Mouse (Mus musculus): ENCODE measurements around the gene Amfr. TPM values are rescaled to one million over a fixed set of nuclear protein-coding genes. Genes with fewer than 3 reads are reported as not detected.

Amfr gene
- total and polyA plus RNA-seq, 3 experiments, result 80.1 to 292 (median 90.0) TPM

GRCm38 (mm10) chr8:94037806-94038205 lies 25.2 kb upstream of the Amfr start:
- TF ChIP-seq GATA1 (IDR thresholded peaks at IDR 0.05; ENCODE audit: low read depth, low read length) (no peak), EP300 (IDR thresholded peaks at IDR 0.05; ENCODE audit: low read depth in 1 of 2, low read length in 2 of 2) (no peak), NELFE (IDR thresholded peaks at IDR 0.05; ENCODE audit: low read depth, low read length) (no peak), MAFK (IDR thresholded peaks at IDR 0.05; ENCODE audit: borderline replicate concordance, low read depth, low read length) (no peak), POLR2AphosphoS5 (IDR thresholded peaks at IDR 0.05; ENCODE audit: borderline replicate concordance, low read depth, low read length) (no peak), MAZ (IDR thresholded peaks at IDR 0.05; ENCODE audit: low read depth, low read length) (no peak), BHLHE40 (IDR thresholded peaks at IDR 0.05; ENCODE audit: borderline replicate concordance, low read depth, low read length) (no peak), KAT2A (conservative IDR thresholded peaks at IDR 0.05; ENCODE audit: low read depth, low read length) (no peak), TBP (IDR thresholded peaks at IDR 0.05; ENCODE audit: low read depth, low read length) (no peak), NRF1 (IDR thresholded peaks at IDR 0.05; ENCODE audit: insufficient read depth, low read depth, low read length, poor library complexity, severe bottlenecking) (no peak), JUND (IDR thresholded peaks at IDR 0.05; ENCODE audit: low read depth, low read length) (no peak), MEF2A (IDR thresholded peaks at IDR 0.05; ENCODE audit: extremely low read depth, insufficient replicate concordance, low read depth, low read length, poor library complexity, severe bottlenecking) (no peak), MYC (IDR thresholded peaks at IDR 0.05; ENCODE audit: low read depth, low read length) (0 out of 2 replicates have a peak, but pooled peaks have one; percentile 12), ZNF384 (IDR thresholded peaks at IDR 0.05; ENCODE audit: low read depth, low read length) (no peak), CTCF (IDR thresholded peaks at IDR 0.05 in 2 of 3, conservative IDR thresholded peaks at IDR 0.05 in 1 of 3; ENCODE audit: control insufficient read depth in 1 of 3, insufficient read depth in 1 of 3, low read depth in 2 of 3, low read length in 3 of 3, poor library complexity in 1 of 3, severe bottlenecking in 1 of 3) (no peak), USF2 (IDR thresholded peaks at IDR 0.05; ENCODE audit: borderline replicate concordance in 1 of 2, insufficient read depth in 1 of 2, low read depth in 1 of 2, low read length in 2 of 2) (no peak), HCFC1 (IDR thresholded peaks at IDR 0.05; ENCODE audit: low read depth, low read length) (0 out of 2 replicates have a peak, but pooled peaks have one; percentile 3)
- Histone ChIP-seq H3K9me3 (replicated peaks; ENCODE audit: insufficient read depth, low read length) (no peaks in the 10 kb centered on the region), H3K4me3 (ENCODE audit: control insufficient read depth in 1 of 2, insufficient read depth in 1 of 2, low read depth in 2 of 2, low read length in 2 of 2) (peak overlapping the region; percentile 75 to 99), H3K27me3 (ENCODE audit: control insufficient read depth in 1 of 2, insufficient read depth in 2 of 2, low read length in 2 of 2) (no peaks in the 10 kb centered on the region), H3K4me1 (ENCODE audit: control insufficient read depth in 1 of 2, insufficient read depth in 2 of 2, low read length in 2 of 2) (peaks cover 9 to 20% of the 10 kb centered on the region in 2 experiments), H3K36me3 (ENCODE audit: control insufficient read depth in 1 of 2, insufficient read depth in 2 of 2, low read length in 2 of 2) (peaks cover 2 to 34% of the 10 kb centered on the region in 2 experiments; a peak in 3 of 4 replicates), H3K9ac (ENCODE audit: control insufficient read depth, low read depth, low read length, poor library complexity, severe bottlenecking) (peak overlapping the region; percentile 94), H3K79me2 (ENCODE audit: control insufficient read depth, insufficient read depth, low read length, poor library complexity) (peaks cover 52% of the 10 kb centered on the region), H3K27ac (ENCODE audit: control insufficient read depth, low read depth, low read length) (peak overlapping the region; percentile 44)
- DNase-seq (ENCODE audit: low read depth, low spot score), result peak; percentile 59

GRCm38 (mm10) chr8:94036944-94037524 lies 24.4 kb upstream of the Amfr start, which contains the start of the genes Nudt21 and Ogfod1:
Nudt21 (minus strand) TSS chr8:94037031.
Ogfod1 (plus strand) TSS chr8:94037198.
- Histone ChIP-seq H3K4me3 (ENCODE audit: control insufficient read depth in 1 of 2, insufficient read depth in 1 of 2, low read depth in 2 of 2, low read length in 2 of 2) (peak within 1 kb of the TSS; percentile 82 to 99), H3K9ac (ENCODE audit: control insufficient read depth, low read depth, low read length, poor library complexity, severe bottlenecking) (peak within 1 kb of the TSS; percentile 94), H3K27me3 (ENCODE audit: control insufficient read depth in 1 of 2, insufficient read depth in 2 of 2, low read length in 2 of 2) (no peaks in the 10 kb centered on the region), H3K27ac (ENCODE audit: control insufficient read depth, low read depth, low read length) (peak within 1 kb of the TSS; percentile 85), H3K4me1 (ENCODE audit: control insufficient read depth in 1 of 2, insufficient read depth in 2 of 2, low read length in 2 of 2) (peaks cover 9 to 20% of the 10 kb centered on the region in 2 experiments), H3K36me3 (ENCODE audit: control insufficient read depth in 1 of 2, insufficient read depth in 2 of 2, low read length in 2 of 2) (peaks cover 2 to 36% of the 10 kb centered on the region in 2 experiments), H3K79me2 (ENCODE audit: control insufficient read depth, insufficient read depth, low read length, poor library complexity) (peaks cover 57% of the 10 kb centered on the region), H3K9me3 (replicated peaks; ENCODE audit: insufficient read depth, low read length) (no peaks in the 10 kb centered on the region)
- peak; percentile 99 for DNase-seq (ENCODE audit: low read depth, low spot score)
- TF ChIP-seq TBP (IDR thresholded peaks at IDR 0.05; ENCODE audit: low read depth, low read length) (peak; percentile 88), HCFC1 (IDR thresholded peaks at IDR 0.05; ENCODE audit: low read depth, low read length) (peak; percentile 94), MAFK (IDR thresholded peaks at IDR 0.05; ENCODE audit: borderline replicate concordance, low read depth, low read length) (no peak), MEF2A (IDR thresholded peaks at IDR 0.05; ENCODE audit: extremely low read depth, insufficient replicate concordance, low read depth, low read length, poor library complexity, severe bottlenecking) (no peak), MYC (IDR thresholded peaks at IDR 0.05; ENCODE audit: low read depth, low read length) (peak; percentile 81; the same call in 1 of the 2 replicates), KAT2A (conservative IDR thresholded peaks at IDR 0.05; ENCODE audit: low read depth, low read length) (peak; percentile 96), ZNF384 (IDR thresholded peaks at IDR 0.05; ENCODE audit: low read depth, low read length) (no peak), GATA1 (IDR thresholded peaks at IDR 0.05; ENCODE audit: low read depth, low read length) (no peak), CHD1 (IDR thresholded peaks at IDR 0.05; ENCODE audit: low read depth, low read length) (no peak), MYB (IDR thresholded peaks at IDR 0.05; ENCODE audit: low read depth, low read length) (no peak), ETS1 (IDR thresholded peaks at IDR 0.05; ENCODE audit: low read depth, low read length) (no peak), USF1 (IDR thresholded peaks at IDR 0.05; ENCODE audit: low read depth, low read length) (no peak), ELF1 (IDR thresholded peaks at IDR 0.05; ENCODE audit: low read depth, low read length) (peak; percentile 90), NRF1 (IDR thresholded peaks at IDR 0.05; ENCODE audit: insufficient read depth, low read depth, low read length, poor library complexity, severe bottlenecking) (0 out of 2 replicates have a peak, but pooled peaks have one; percentile 38), ZMIZ1 (IDR thresholded peaks at IDR 0.05; ENCODE audit: low read depth, low read length) (no peak; the same call in 1 of the 2 replicates), CHD2 (IDR thresholded peaks at IDR 0.05; ENCODE audit: low read length) (peak; percentile 94), POLR2AphosphoS2 (IDR thresholded peaks at IDR 0.05; ENCODE audit: low read length) (peak; percentile 81), UBTF (IDR thresholded peaks at IDR 0.05; ENCODE audit: borderline replicate concordance, insufficient read depth, low read depth, low read length) (no peak), BHLHE40 (IDR thresholded peaks at IDR 0.05; ENCODE audit: borderline replicate concordance, low read depth, low read length) (no peak)

All from MEL (cell line).